Mouse (Mus musculus): Measurements from ENCODE around the gene Tceal1. TPM values are rescaled to one million over a fixed set of nuclear protein-coding genes. Genes with fewer than 3 reads are reported as not detected.

The Tceal1 gene
- total RNA-seq, 2 experiments from 2014 or later, result 1.7 to 2.2 TPM

- no peak for DNase-seq
- intact Hi-C loops (cut with DNase I), result loop anchor here (10.0 kb wide), 1 partner anchor 291 kb away; the partner anchor contains the start of gene Slc25a53
Measured at GRCm38 (mm10) chrX:136743459-136743858, 35.7 kb downstream of the Tceal1 start, which contains the start of gene Morf4l2. Gene Morf4l2 (minus strand): TSS chrX:136743690.

GRCm38 (mm10) chrX:136744663-136745062 lies 36.9 kb downstream of the Tceal1 start:
- DNase-seq, result no peak

GRCm38 (mm10) chrX:136749329-136749728 lies 41.5 kb downstream of the Tceal1 start:
- intact Hi-C loops (cut with DNase I), result loop anchor here (5.0 to 10.0 kb wide), 2 partner anchors 73 to 285 kb away; partner anchors contain the start of genes Plp1 and Slc25a53

More at GRCm38 (mm10) chrX:136744663-136745062, 36.9 kb downstream of the Tceal1 start:
- intact Hi-C loops (cut with DNase I), result loop anchor here (5.0 to 10.0 kb wide), 2 partner anchors 78 to 290 kb away; partner anchors contain the start of genes Plp1 and Slc25a53

GRCm38 (mm10) chrX:136755464-136755863 lies 47.7 kb downstream of the Tceal1 start:
- no peak for DNase-seq
- intact Hi-C loops (cut with DNase I), result no loop called here

More at GRCm38 (mm10) chrX:136749329-136749728, 41.5 kb downstream of the Tceal1 start:
- no peak for DNase-seq

Other genes with a start within 250 kb of the Tceal1 start
- gene Kir3dl1, start 190.0 kb upstream of the Tceal1 start, total RNA-seq (2021), result not detected
- not detected for gene Kir3dl2, start 163.9 kb upstream of the Tceal1 start, total RNA-seq (2021)
- gene Tceal3, start 117.1 kb upstream of the Tceal1 start, total RNA-seq (2021), result under 1 TPM; 0.25 to 0.74 TPM
- 100 to 1,000 TPM; 133 to 137 TPM for gene Morf4l2, start 35.7 kb downstream of the Tceal1 start, total RNA-seq (2021)
- gene Glra4, start 72.2 kb downstream of the Tceal1 start, total RNA-seq (2021), result not detected
- 1 to 10 TPM; 2.0 to 3.0 TPM for gene Plp1, start 114.7 kb downstream of the Tceal1 start, total RNA-seq (2021)
- not detected for gene Rab9b, start 160.8 kb downstream of the Tceal1 start, total RNA-seq (2021)
- gene H2bfm, start 219.3 kb downstream of the Tceal1 start, total RNA-seq (2021), result not detected

Measured in gastrocnemius, postnatal 36 days (tissue).